Mouse (Mus musculus): ENCODE measurements around the gene Zswim1. TPM values are rescaled to one million over a fixed set of nuclear protein-coding genes. Genes with fewer than 3 reads are reported as not detected.
"Not testable (repeated sequence)": the region's sequence is repeated elsewhere in the genome, so short reads cannot be mapped to it uniquely, and the experiment has no call there.

Zswim1 gene
- polyA plus RNA-seq, 1 experiment from 2014 or later = 22.8 TPM

DNA sequence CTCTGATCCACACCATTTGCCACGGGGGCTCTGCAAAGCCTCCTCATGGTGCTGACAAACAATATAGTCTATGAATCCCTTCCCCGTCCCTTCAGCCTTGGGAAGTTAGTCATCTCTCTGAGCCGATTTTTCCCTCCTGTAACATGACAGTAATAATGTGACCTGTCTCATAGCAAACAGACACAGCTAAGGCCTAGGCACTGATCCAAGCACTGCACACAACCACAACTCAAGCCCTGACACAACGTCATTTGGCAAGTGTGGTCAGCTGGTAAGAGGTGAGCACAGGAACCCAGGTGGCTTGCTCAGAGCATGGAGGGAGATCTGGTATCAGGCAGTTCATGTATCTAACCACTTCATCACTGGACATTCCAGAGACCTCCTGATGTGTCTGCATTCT lies 26.6 kb upstream of the Zswim1 start:
- H3K4me3 ChIP-seq = no peak overlapping the region
- H3K4me1 ChIP-seq = no peaks in the 10 kb centered on the region
- H3K4me2 ChIP-seq (replicated peaks) = no peak overlapping the region
- peaks cover 51% of the 10 kb centered on the region for H3K36me3 ChIP-seq
- no peaks in the 10 kb centered on the region for H3K9me3 ChIP-seq
- no peak for ATAC-seq (replicated peaks)
- WGBS = 89% methylated on average over 4 of the region's 4 CpGs
- no peak overlapping the region for H3K9ac ChIP-seq (replicated peaks)
- no peak overlapping the region for H3K27ac ChIP-seq (replicated peaks)
- H3K27me3 ChIP-seq = no peaks in the 10 kb centered on the region

GRCm38 (mm10) chr2:164798554-164798953 lies 23.9 kb upstream of the Zswim1 start:
- not testable (repeated sequence) for H3K4me2 ChIP-seq (replicated peaks); H3K27me3 ChIP-seq; H3K4me1 ChIP-seq; H3K27ac ChIP-seq (replicated peaks); ATAC-seq (replicated peaks); H3K9ac ChIP-seq (replicated peaks); H3K4me3 ChIP-seq; H3K9me3 ChIP-seq
- WGBS = 86% methylated on average over 6 of the region's 6 CpGs
- H3K36me3 ChIP-seq = peaks cover 37% of the 10 kb centered on the region

DNA sequence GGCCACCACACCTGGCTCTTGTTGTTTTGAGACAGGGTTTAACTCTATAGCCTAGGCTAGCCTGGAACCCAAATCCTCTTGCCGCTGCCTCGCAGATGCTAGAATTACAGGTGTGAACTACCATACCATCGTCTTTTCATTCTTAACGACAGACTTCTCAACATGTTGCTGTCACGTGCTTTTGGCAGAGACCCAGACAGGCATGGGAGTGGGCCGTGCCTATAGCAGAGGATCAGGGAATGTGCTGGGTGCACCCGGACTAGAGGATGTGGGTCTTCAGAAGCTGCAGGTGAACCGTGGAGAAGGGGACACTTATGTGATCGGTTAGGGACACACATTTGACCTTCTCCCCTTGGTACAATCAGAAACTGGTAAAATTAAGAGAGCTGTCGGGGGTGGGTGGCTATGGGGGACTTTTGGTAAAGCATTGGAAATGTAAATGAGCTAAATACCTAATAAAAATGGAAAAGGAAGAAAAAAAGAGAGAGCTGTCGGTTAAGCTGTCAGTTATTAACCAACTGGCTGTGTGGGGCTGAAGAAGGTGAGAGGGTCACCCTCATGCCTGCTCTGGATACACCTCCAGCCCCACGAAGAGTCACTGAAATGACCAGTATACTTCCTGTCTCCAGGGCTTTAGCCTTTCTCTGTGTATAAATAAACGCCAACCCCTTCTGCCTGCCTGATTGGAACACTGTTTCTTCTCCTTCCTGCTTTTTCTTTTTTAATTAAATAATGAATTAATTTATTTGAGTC lies 22.1 kb upstream of the Zswim1 start:
- no peak overlapping the region for H3K4me2 ChIP-seq (replicated peaks)
- H3K27me3 ChIP-seq = no peaks in the 10 kb centered on the region
- H3K27ac ChIP-seq (replicated peaks) = no peak overlapping the region
- no peak for ATAC-seq (replicated peaks)
- H3K9me3 ChIP-seq = no peaks in the 10 kb centered on the region
- H3K36me3 ChIP-seq = peaks cover 32% of the 10 kb centered on the region
- no peak overlapping the region for H3K4me3 ChIP-seq
- H3K4me1 ChIP-seq = peaks cover 15% of the 10 kb centered on the region
- H3K9ac ChIP-seq (replicated peaks) = no peak overlapping the region
- WGBS = 89% methylated on average over 13 of the region's 13 CpGs

DNA sequence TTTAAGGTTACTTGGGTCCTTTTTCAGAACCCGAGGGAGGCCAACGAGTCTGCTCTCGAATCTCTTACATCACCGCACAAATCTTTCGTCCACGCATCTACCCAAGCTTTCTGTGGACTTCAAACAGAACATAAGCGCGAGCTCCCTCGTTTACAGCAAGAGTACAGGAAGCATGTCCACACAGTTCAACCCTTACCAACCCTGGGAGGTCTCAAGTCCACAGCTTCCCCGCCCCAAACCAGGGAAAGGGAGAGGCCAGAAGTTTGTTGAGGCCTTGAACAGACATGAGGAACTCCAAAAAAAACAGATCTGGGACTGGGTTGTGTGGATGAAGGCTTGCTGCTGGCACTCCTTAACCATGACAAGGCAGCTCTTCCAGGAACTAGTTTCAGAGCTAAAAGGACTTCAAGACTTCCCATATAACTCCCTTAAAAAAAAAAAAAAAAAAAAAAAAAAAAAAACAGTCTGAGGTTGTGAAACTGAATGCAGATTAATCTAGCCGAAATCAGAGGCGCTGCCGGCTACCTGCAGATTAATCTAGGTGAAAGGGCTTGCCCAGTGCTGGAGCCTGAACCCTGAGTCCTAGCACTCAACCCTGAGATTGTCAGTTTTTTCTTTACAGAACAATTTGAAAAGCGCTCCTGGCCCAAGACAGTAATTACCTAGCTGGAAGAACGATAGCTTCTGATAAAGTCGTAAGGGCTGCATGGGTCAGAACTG lies 19.1 kb upstream of the Zswim1 start:
- H3K27ac ChIP-seq (replicated peaks) = no peak overlapping the region
- WGBS = 95% methylated on average over 16 of the region's 16 CpGs
- H3K4me3 ChIP-seq = peak overlapping the region; percentile 60
- peak overlapping the region; percentile 61 for H3K9ac ChIP-seq (replicated peaks)
- ATAC-seq (replicated peaks) = no peak
- H3K9me3 ChIP-seq = no peaks in the 10 kb centered on the region
- peaks cover 16% of the 10 kb centered on the region for H3K36me3 ChIP-seq
- H3K4me1 ChIP-seq = peaks cover 28% of the 10 kb centered on the region
- H3K4me2 ChIP-seq (replicated peaks) = peak overlapping the region; percentile 61
- no peaks in the 10 kb centered on the region for H3K27me3 ChIP-seq

DNA sequence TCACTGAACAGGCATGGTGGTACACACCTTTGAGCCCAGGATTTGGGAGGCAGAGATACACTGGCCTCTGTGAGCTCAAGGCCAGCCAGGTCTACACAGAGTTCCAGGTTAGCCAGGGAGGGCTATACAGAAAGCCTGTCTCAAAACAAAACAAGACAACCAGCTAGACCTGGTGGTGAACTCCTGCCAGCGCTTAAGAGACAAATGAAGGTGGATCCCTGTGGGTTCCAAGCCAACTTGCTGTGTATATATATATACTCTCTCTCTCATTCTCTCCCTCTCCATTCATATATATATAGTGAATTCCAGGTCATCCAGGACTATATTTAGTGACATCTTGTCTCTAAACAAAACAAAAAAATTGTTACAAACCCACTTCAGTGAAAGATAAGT lies 18.6 kb upstream of the Zswim1 start:
- Histone ChIP-seq H3K9me3 (no peaks in the 10 kb centered on the region), H3K4me2 (replicated peaks) (peak overlapping the region; percentile 61), H3K36me3 (peaks cover 17% of the 10 kb centered on the region; the same call in 1 of the 2 replicates), H3K27ac (replicated peaks) (peak overlapping the region; percentile 74; the same call in 1 of the 2 replicates), H3K4me3 (peak overlapping the region; percentile 60), H3K27me3 (no peaks in the 10 kb centered on the region), H3K9ac (replicated peaks) (peak overlapping the region; percentile 61), H3K4me1 (peaks cover 28% of the 10 kb centered on the region)
- WGBS = 43% methylated on average over 1 of the region's 1 CpGs
- no peak for ATAC-seq (replicated peaks)

DNA sequence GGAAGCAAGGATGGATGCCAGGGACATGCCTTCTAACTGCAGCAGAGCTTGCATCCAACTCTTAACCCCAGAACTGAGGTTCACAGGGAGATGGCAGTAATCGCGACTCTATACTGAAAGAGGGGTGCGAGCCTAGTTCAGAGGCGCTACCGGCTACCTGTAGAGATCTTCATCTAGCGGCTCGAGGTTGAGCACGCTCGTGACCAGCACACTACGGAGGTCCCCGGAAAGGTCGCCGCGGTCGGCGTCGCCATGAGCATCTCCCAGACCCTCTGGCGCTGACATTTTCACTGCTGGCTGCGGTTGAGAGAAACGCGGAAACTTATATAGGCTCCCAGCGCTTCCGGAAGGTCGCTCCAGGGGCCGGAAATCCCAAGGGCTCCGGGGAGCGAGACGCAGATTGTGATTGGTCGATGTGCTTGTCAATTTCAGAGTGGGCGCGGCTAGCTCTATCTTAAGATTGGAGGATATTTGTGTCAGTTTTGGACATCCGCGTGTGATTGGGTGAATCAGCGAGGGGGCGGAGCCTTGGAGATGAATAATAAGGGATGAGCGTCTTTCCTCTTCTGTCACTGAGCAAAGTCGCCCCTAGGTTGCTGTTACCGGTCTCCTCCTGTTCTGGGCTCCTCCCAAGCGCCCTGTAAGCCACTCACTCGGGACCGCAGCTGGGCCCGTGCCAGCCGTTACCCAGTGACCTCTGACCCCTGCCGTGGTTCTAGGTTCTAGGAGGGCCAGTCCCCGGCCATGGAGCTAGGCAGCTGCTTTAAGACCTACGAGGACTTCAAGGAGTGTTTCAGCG lies 17.8 kb upstream of the Zswim1 start, which contains the start of the genes Acot8 and Zswim3:
Gene Acot8, minus strand, starts transcription at position 350 of the 799 bp plus-strand sequence.
Gene Zswim3, plus strand, starts transcription at position 566 of the 799 bp plus-strand sequence.
- Histone ChIP-seq H3K27ac (replicated peaks) (peak within 1 kb of the TSS; percentile 77), H3K27me3 (no peaks in the 10 kb centered on the region), H3K9ac (replicated peaks) (peak within 1 kb of the TSS; percentile 64), H3K36me3 (peaks cover 19% of the 10 kb centered on the region; the same call in 1 of the 2 replicates), H3K4me3 (peak within 1 kb of the TSS; percentile 60), H3K9me3 (no peaks in the 10 kb centered on the region), H3K4me1 (peaks cover 28% of the 10 kb centered on the region), H3K4me2 (replicated peaks) (peak within 1 kb of the TSS; percentile 73)
- WGBS = under 1% methylated on average over 47 of the region's 47 CpGs
- peak; percentile 97 for ATAC-seq (replicated peaks)

DNA sequence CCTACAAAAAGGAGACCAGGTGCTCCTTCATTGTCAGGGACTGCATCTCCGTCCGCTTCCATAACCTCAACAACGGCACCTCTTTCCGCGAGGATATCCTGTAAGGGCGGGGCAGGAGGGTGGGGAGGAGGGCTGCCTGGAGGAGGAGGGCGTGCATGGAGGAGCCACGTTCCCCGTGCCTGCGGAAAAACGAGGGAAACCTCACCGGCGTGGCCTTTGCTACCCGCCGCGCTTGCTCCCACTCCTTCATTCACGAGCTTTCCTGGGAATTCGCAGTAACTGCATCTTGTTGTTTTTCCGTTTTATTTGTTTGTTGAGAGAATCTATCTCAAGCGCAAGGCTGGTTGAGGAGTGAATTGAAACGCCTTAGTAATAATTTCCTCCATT lies 17.2 kb upstream of the Zswim1 start:
- Histone ChIP-seq H3K9me3 (no peaks in the 10 kb centered on the region), H3K27ac (replicated peaks) (peak overlapping the region; percentile 77), H3K4me1 (peaks cover 28% of the 10 kb centered on the region), H3K4me2 (replicated peaks) (peak overlapping the region; percentile 73), H3K36me3 (peaks cover 18% of the 10 kb centered on the region; the same call in 1 of the 2 replicates), H3K9ac (replicated peaks) (peak overlapping the region; percentile 64), H3K4me3 (peak overlapping the region; percentile 60), H3K27me3 (no peaks in the 10 kb centered on the region)
- no peak for ATAC-seq (replicated peaks)
- 2% methylated on average over 21 of the region's 21 CpGs for WGBS

DNA sequence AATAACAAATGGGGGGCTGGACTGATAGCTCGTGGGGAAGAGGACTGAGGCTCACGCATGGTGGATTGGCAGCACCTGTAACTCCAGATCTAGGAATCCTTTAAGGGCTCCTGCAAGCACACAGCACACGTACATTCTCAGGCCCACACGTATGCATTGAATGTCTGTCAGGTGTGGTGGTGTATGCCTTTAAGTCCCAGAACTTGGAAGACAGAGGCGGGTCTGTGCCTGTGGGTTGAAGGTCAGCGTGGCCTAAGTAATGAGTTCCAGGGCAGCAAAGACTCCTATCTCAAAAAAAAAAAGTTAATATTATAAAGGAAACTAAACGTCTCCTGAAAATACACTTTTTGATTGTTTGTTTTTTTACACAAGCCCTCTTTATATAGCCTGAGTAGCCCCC lies 15.9 kb upstream of the Zswim1 start:
- no peak overlapping the region for H3K27ac ChIP-seq (replicated peaks)
- H3K9me3 ChIP-seq = no peaks in the 10 kb centered on the region
- H3K4me3 ChIP-seq = no peak overlapping the region
- no peak overlapping the region for H3K4me2 ChIP-seq (replicated peaks)
- H3K27me3 ChIP-seq = no peaks in the 10 kb centered on the region
- peaks cover 28% of the 10 kb centered on the region for H3K4me1 ChIP-seq
- no peak overlapping the region for H3K9ac ChIP-seq (replicated peaks)
- 88% methylated on average over 7 of the region's 7 CpGs for WGBS
- no peak for ATAC-seq (replicated peaks)
- peaks cover 14% of the 10 kb centered on the region; the same call in 1 of the 2 replicates for H3K36me3 ChIP-seq

- no peak for ATAC-seq (replicated peaks)
- Histone ChIP-seq H3K27ac (replicated peaks) (no peak overlapping the region), H3K4me1 (no peaks in the 10 kb centered on the region), H3K9ac (replicated peaks) (no peak overlapping the region), H3K4me3 (no peak overlapping the region), H3K4me2 (replicated peaks) (no peak overlapping the region), H3K27me3 (no peaks in the 10 kb centered on the region), H3K36me3 (peaks cover 8% of the 10 kb centered on the region; the same call in 1 of the 2 replicates), H3K9me3 (no peaks in the 10 kb centered on the region)
- 62% methylated on average over 2 of the region's 2 CpGs for WGBS
Measured at GRCm38 (mm10) chr2:164813557-164813956, 8.9 kb upstream of the Zswim1 start.

GRCm38 (mm10) chr2:164815348-164815747 lies 7.1 kb upstream of the Zswim1 start:
- Histone ChIP-seq H3K9ac (replicated peaks) (no peak overlapping the region), H3K4me3 (no peak overlapping the region), H3K9me3 (no peaks in the 10 kb centered on the region), H3K4me2 (replicated peaks) (no peak overlapping the region), H3K36me3 (peaks cover 4% of the 10 kb centered on the region; the same call in 1 of the 2 replicates), H3K27me3 (no peaks in the 10 kb centered on the region), H3K4me1 (no peaks in the 10 kb centered on the region), H3K27ac (replicated peaks) (no peak overlapping the region)
- 92% methylated on average over 5 of the region's 5 CpGs for WGBS
- no peak for ATAC-seq (replicated peaks)

- 88% methylated on average over 8 of the region's 8 CpGs for WGBS
- no peak for ATAC-seq (replicated peaks)
- no peak overlapping the region for H3K4me2 ChIP-seq (replicated peaks)
- H3K4me3 ChIP-seq = no peak overlapping the region
- no peaks in the 10 kb centered on the region for H3K4me1 ChIP-seq
- H3K27me3 ChIP-seq = no peaks in the 10 kb centered on the region
- no peak overlapping the region for H3K9ac ChIP-seq (replicated peaks)
- H3K9me3 ChIP-seq = no peaks in the 10 kb centered on the region
- peaks cover 8% of the 10 kb centered on the region; the same call in 1 of the 2 replicates for H3K36me3 ChIP-seq
- H3K27ac ChIP-seq (replicated peaks) = no peak overlapping the region
Measured at GRCm38 (mm10) chr2:164815821-164816220, 6.7 kb upstream of the Zswim1 start.
